Mouse (Mus musculus) T-helper 1 cell (primary cell): ENCODE results near the gene Aldoc.

ENCODE experiments used
- in situ Hi-C: fragments of 300-600 bp; cut with MboI, MseI; formaldehyde crosslinking; loops from one replicate; pipeline ENCODE4 v1.15.1; 2025; ENCODE audit warnings: high pct_unique_total_duplicates

Gene Aldoc

GRCm38 (mm10) chr11:78360789-78361131 lies 38.0 kb downstream of the Aldoc start:
- in situ Hi-C loops, result loop anchor here (5.0 kb wide), 1 partner anchor 42 kb away; no protein-coding TSS in a partner anchor

GRCm38 (mm10) chr11:78363309-78364007 lies 40.7 kb downstream of the Aldoc start:
- in situ Hi-C loops, result loop anchor here (5.0 kb wide), 1 partner anchor 39 kb away; no protein-coding TSS in a partner anchor

GRCm38 (mm10) chr11:78364103-78364502 lies 41.3 kb downstream of the Aldoc start:
- in situ Hi-C loops, result loop anchor here (5.0 kb wide), 1 partner anchor 38 kb away; no protein-coding TSS in a partner anchor

GRCm38 (mm10) chr11:78367456-78368225 lies 44.9 kb downstream of the Aldoc start:
- in situ Hi-C loops, result no loop called here

GRCm38 (mm10) chr11:78370389-78370788 lies 47.6 kb downstream of the Aldoc start:
- in situ Hi-C loops, result no loop called here

GRCm38 (mm10) chr11:78371711-78372110 lies 48.9 kb downstream of the Aldoc start:
- in situ Hi-C loops, result no loop called here

- in situ Hi-C loops, result no loop called here
These were observed 49.4 kb downstream of the Aldoc start for GRCm38 (mm10) chr11:78372166-78372565.

GRCm38 (mm10) chr11:78372610-78373009 lies 49.8 kb downstream of the Aldoc start:
- in situ Hi-C loops, result no loop called here

- in situ Hi-C loops, result no loop called here
These were observed 51.4 kb downstream of the Aldoc start for GRCm38 (mm10) chr11:78374147-78374546.
